Mouse (Mus musculus) midbrain, postnatal 0 days (tissue): Measurements from ENCODE around the gene Gpr4. TPM values are rescaled to one million over a fixed set of nuclear protein-coding genes. Genes with fewer than 3 reads are reported as not detected.
A peak's percentile ranks its signal among the peaks of the same experiment; 100 is the strongest.

Source experiments
- ATAC-seq: fragments of 200-750 bp; cut with Nextera tagmentation; 2 replicates; pipeline ENCODE4 v1.8.0; 2017; ENCODE audit warnings: moderate number of reproducible peaks, mild to moderate bottlenecking, moderate TSS enrichment, moderate library complexity; ENCODE audit not compliant: low FRiP score
- DNase-seq: peaks from one replicate; pipeline ENCODE4 v3.0.0-alpha.2; 2015; ENCODE audit warnings: low spot score
- H3K27ac ChIP-seq: fragments of 300-500 bp; sonication (generic); 2 replicates; pipeline ENCODE4 v1.5.1; 2014; ENCODE audit warnings: low read depth, mild to moderate bottlenecking, low read length, mixed read lengths
- H3K27me3 ChIP-seq: fragments of 300-500 bp; sonication (generic); 2 replicates; pipeline ENCODE4 v1.6.1; 2014; ENCODE audit warnings: low read length, control low read depth, mixed read lengths; ENCODE audit not compliant: insufficient read depth
- H3K36me3 ChIP-seq: fragments of 300-500 bp; sonication (generic); 2 replicates; pipeline ENCODE4 v1.6.1; 2014; ENCODE audit warnings: low read length, control low read depth, mixed read lengths; ENCODE audit not compliant: insufficient read depth
- H3K4me1 ChIP-seq: fragments of 300-500 bp; sonication (generic); 2 replicates; pipeline ENCODE4 v1.6.1; 2014; ENCODE audit warnings: mild to moderate bottlenecking, control low read depth, antibody characterized with exemption, low read length, mixed read lengths; ENCODE audit not compliant: insufficient read depth
- H3K4me2 ChIP-seq: fragments of 300-500 bp; sonication (generic); 2 replicates; pipeline ENCODE4 v1.6.1; 2014; ENCODE audit warnings: low read depth, mild to moderate bottlenecking, low read length, mixed read lengths; ENCODE audit not compliant: poor library complexity, severe bottlenecking
- H3K4me3 ChIP-seq: fragments of 300-500 bp; sonication (generic); 2 replicates; pipeline ENCODE4 v1.5.1; 2014; ENCODE audit warnings: low read depth, mild to moderate bottlenecking, low read length, moderate library complexity
- H3K9ac ChIP-seq: fragments of 300-500 bp; sonication (generic); replicated peaks from 2 replicates; pipeline ENCODE4 v1.6.1; 2014; ENCODE audit warnings: mild to moderate bottlenecking, low read length, moderate library complexity, mixed read lengths; ENCODE audit not compliant: poor library complexity, severe bottlenecking
- H3K9me3 ChIP-seq: fragments of 300-500 bp; sonication (generic); 2 replicates; pipeline ENCODE4 v1.6.1; 2016; ENCODE audit warnings: low read length, control low read depth
- CTCF ChIP-seq: IDR thresholded peaks from 2 replicates; pipeline ENCODE4 v1.5.1; 2016; ENCODE audit warnings: antibody characterized with exemption, mild to moderate bottlenecking
- WGBS: fragments of 180-500 bp; shearing (Covaris S2); extraction: QIAGEN DNeasy Blood & Tissue Kit; methylation state at CpG from one replicate; pipeline ENCODE4 v1.1.7; 2014; 5-methylcytosine and 5-hydroxymethylcytosine counted together
- polyA plus RNA-seq: library from polyadenylated mRNA; unstranded; fragments of >200 nt; fragmentation: Nextera tagmentation; extraction: Ambion mirVana; gene quantifications from 2 replicates; pipeline ENCODE4 v1.2.1, GENCODE M21; 2015
- total RNA-seq: library from RNA; depleted of rRNA; stranded (reverse); fragments of >200 nt; gene quantifications from 2 replicates; pipeline ENCODE4 v1.2.3, GENCODE M21; 2014

Gene Gpr4
- total and polyA plus RNA-seq, 2 experiments from 2014 or later = 4.7 to 6.2 TPM

DNA sequence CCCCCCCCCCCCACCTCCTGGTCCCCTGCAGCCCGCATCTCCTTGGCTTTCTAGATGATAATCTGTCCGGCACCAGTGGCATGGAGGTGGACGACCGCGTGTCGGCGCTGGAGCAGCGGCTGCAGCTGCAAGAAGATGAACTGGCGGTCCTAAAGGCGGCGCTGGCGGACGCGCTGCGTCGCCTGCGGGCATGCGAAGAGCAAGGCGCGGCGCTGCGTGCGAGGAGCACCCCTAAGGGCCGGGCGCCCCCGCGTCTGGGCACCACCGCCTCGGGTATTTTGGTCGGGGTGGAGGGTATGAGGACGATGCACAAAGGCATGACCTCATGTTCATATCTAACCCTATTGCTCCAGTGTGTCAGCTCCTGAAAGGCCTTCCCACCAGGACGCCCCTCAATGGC is 33.2 kb upstream of the Gpr4 start:
- Histone ChIP-seq H3K4me3 (peak overlapping the region; percentile 74), H3K4me2 (peak overlapping the region; percentile 88), H3K27ac (no peak overlapping the region), H3K27me3 (no peaks in the 10 kb centered on the region), H3K9ac (peak overlapping the region; percentile 29; the same call in 1 of the 2 replicates), H3K9me3 (no peaks in the 10 kb centered on the region), H3K36me3 (0 out of 2 replicates have a peak, but pooled peaks cover 2% of the 10 kb centered on the region), H3K4me1 (no peaks in the 10 kb centered on the region; the same call in 1 of the 2 replicates)
- ATAC-seq = no peak
- whole genome bisulfite sequencing = under 1% methylated on average over 23 of the region's 32 CpGs
- TF ChIP-seq CTCF = peak; percentile 77
- peak; percentile 83 for DNase-seq

DNA sequence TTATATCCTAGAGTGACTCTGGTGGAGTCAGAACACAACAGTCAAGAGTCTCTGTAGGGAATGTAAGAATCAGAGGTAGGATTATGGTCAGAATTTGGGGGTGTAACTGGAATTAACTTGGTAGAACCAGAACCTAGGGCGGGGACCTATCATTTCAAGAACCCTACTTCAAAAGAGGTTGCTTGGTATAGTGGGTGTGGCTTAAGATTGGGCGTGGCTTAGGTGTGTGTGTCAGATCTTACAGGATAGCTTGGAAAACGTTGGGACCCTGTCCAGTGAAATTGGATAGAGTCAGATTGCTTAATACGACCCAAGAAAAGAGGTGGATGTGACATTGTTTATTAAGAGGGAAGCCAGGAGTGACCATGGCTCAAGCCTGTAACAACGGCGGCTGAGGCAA is 32.4 kb upstream of the Gpr4 start:
- Histone ChIP-seq H3K4me3 (peak overlapping the region; percentile 74), H3K36me3 (0 out of 2 replicates have a peak, but pooled peaks cover 6% of the 10 kb centered on the region), H3K27me3 (no peaks in the 10 kb centered on the region), H3K4me2 (peak overlapping the region; percentile 88), H3K9ac (no peak overlapping the region), H3K9me3 (no peaks in the 10 kb centered on the region), H3K4me1 (no peaks in the 10 kb centered on the region; the same call in 1 of the 2 replicates), H3K27ac (no peak overlapping the region)
- DNase-seq (no peak), ATAC-seq (no peak)
- 52% methylated on average over 6 of the region's 6 CpGs for WGBS
- no peak for TF ChIP-seq CTCF

DNA sequence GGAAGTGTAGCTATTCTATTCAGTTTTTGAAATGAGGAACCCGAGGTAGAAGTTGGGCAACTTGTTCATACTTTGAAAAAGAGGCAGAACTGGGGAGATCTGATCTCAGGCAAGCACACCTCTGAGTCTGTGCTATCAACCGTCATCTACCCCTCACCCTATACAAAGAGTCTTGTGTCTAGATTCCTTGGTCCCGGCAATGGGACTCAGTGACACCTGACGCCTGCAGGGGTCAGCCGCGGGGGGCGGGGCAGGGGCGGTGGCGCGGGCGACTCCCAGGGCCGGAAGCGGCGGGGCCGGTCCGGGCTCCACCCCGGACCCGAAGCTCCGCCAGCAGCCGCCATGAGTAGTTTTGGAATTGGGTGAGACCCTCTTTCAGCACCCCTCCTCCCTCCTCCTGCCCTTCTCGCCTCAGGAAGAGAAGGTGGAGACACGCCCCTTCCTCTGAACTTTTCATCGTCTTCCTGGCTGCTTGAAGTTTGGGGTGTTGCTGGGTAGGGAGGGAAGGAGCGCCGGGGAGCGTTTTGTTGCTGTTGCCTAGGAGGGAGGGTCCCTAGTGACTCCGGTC is 31.4 kb upstream of the Gpr4 start:
- Histone ChIP-seq H3K9me3 (no peaks in the 10 kb centered on the region), H3K36me3 (peaks cover 7% of the 10 kb centered on the region), H3K4me1 (no peaks in the 10 kb centered on the region; the same call in 1 of the 2 replicates), H3K27ac (no peak overlapping the region), H3K27me3 (no peaks in the 10 kb centered on the region), H3K4me3 (peak overlapping the region; percentile 21), H3K4me2 (peak overlapping the region; percentile 36), H3K9ac (0 out of 2 replicates have a peak overlapping the region, but pooled peaks have one; percentile 19)
- ATAC-seq = no peak
- no peak for TF ChIP-seq CTCF
- WGBS = 7% methylated on average over 23 of the region's 27 CpGs
- DNase-seq = no peak

DNA sequence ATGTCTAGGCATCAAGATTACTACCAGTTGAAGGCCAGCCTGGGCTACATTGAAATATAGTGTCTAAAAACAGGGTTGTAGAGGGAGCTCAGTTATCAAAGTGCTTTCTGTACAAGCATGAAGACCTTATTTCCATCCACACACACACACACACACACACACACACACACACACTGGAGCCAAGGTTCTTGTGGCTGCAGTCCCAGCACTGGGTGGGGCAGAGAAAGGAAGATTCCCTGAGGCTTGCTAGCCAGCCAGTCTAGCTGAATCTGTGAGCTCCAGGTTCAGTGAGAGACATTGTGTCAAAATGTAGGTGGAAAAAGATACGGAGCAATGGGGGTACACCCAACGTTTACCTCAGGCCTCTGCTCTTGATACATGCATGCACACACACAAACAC is 28.1 kb upstream of the Gpr4 start:
- Histone ChIP-seq H3K36me3 (peaks cover 24% of the 10 kb centered on the region), H3K9me3 (no peaks in the 10 kb centered on the region), H3K27ac (no peak overlapping the region), H3K4me3 (no peak overlapping the region), H3K27me3 (no peaks in the 10 kb centered on the region), H3K9ac (no peak overlapping the region), H3K4me1 (no peaks in the 10 kb centered on the region; the same call in 1 of the 2 replicates), H3K4me2 (no peak overlapping the region)
- ATAC-seq = no peak
- no peak for DNase-seq
- no peak for TF ChIP-seq CTCF
- WGBS = 72% methylated on average over 2 of the region's 2 CpGs

DNA sequence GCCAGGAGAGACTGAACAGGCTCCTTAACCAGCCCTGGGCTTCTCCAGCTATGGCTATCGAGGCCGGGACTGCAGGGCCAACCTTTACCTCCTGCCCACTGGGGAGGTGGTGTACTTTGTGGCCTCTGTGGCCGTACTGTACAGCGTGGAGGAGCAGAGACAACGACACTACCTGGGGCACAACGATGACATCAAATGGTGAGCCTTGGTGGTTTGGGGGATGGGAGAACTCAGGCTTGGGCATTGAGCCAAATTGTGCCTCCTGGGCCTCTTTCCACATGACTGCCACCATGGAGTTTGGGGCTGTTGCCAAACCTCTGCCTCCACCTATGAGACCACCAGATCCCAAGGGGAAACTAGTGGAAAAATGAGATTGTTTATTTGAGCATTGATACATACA is 27.6 kb upstream of the Gpr4 start:
- no peak for ATAC-seq
- no peak overlapping the region for H3K27ac ChIP-seq
- no peaks in the 10 kb centered on the region for H3K9me3 ChIP-seq
- no peak overlapping the region for H3K4me3 ChIP-seq
- 49% methylated on average over 6 of the region's 6 CpGs for WGBS
- peak; percentile 56 for DNase-seq
- no peaks in the 10 kb centered on the region for H3K27me3 ChIP-seq
- H3K4me1 ChIP-seq = no peaks in the 10 kb centered on the region; the same call in 1 of the 2 replicates
- H3K9ac ChIP-seq = peak overlapping the region; percentile 0; the same call in 1 of the 2 replicates
- no peak overlapping the region for H3K4me2 ChIP-seq
- peaks cover 24% of the 10 kb centered on the region for H3K36me3 ChIP-seq
- TF ChIP-seq CTCF = no peak

DNA sequence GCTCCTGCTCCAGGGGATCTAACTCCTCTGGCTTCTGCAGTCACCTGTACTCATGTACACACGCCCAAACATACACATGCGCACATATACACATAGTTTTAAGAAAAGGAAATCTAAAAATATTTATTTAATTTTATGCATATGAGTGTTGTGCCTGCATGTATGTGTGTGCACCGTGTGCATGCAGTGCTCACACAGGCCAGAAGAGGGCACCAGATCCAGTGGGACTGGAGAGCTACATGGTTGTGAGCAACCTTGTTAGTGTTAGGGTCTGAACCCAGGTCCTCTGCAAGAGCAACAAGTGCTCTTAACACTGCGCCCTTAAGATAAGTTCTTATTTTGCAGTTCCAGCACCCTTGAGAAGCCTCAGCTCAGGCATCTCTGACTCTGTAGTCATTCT is 17.7 kb upstream of the Gpr4 start:
- Histone ChIP-seq H3K9me3 (no peaks in the 10 kb centered on the region), H3K27ac (no peak overlapping the region), H3K9ac (no peak overlapping the region), H3K4me2 (no peak overlapping the region), H3K36me3 (peaks cover 59% of the 10 kb centered on the region), H3K4me3 (no peak overlapping the region), H3K4me1 (no peaks in the 10 kb centered on the region), H3K27me3 (no peaks in the 10 kb centered on the region)
- DNase-seq (no peak), ATAC-seq (no peak)
- TF ChIP-seq CTCF = peak; percentile 49
- 99% methylated on average over 4 of the region's 4 CpGs for WGBS
